Mouse (Mus musculus): Measurements from ENCODE around the gene Ntn3. TPM values are rescaled to one million over a fixed set of nuclear protein-coding genes. Genes with fewer than 3 reads are reported as not detected.

Gene Ntn3
- polyA plus RNA-seq, 1 experiment from 2014 or later = 5.8 TPM

DNA sequence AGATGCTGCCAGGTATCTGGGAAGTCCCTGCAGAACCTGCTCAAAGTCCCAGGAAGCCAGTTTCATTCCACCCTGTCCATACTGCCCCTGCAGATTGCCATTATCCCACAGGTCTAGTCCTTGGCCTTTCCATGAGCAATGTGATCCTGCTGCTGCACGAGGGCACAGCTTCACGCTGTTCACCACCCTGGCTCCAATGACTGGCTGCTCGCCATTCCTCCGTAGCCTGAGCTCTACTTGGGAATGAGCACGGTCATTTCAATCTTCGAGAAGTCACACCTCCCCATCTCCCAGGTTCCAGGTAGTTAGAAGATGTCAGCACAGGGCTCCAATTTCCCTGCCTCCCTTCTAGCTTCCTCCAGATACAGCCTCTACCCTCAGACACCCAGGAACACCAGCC, 52.2 kb downstream of the Ntn3 start:
- no peak overlapping the region for H3K4me3 ChIP-seq
- no peaks in the 10 kb centered on the region for H3K27me3 ChIP-seq
- peaks cover 10% of the 10 kb centered on the region; the same call in 1 of the 2 replicates for H3K36me3 ChIP-seq
- H3K4me2 ChIP-seq = no peak overlapping the region
- no peaks in the 10 kb centered on the region for H3K9me3 ChIP-seq
- 92% methylated on average over 6 of the region's 6 CpGs for WGBS
- H3K27ac ChIP-seq (replicated peaks) = no peak overlapping the region
- peaks cover 11% of the 10 kb centered on the region for H3K4me1 ChIP-seq (replicated peaks)
- no peak for ATAC-seq (ENCODE audit: low FRiP score, low read depth)
- H3K9ac ChIP-seq = no peak overlapping the region

DNA sequence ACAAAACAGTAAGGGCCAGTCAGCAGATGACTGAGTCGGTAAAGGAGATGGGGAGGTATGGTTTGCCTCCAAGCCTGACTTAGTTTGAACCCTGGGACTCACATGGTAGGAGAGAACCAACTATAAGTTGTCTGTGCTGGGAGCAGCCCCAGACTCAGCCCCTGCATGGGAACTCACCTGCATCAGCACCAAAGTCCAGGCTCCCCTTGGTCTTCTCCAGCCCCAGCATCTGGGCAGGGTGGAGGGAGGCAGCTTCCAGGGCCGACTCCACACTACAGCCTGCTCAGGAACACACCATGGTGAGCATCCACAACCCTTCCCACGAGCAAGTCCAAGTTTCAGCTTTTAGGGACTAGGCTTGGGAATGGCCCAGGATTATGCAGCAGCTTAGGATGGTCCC, 52.9 kb downstream of the Ntn3 start:
- H3K4me1 ChIP-seq (replicated peaks) = peaks cover 9% of the 10 kb centered on the region
- no peak overlapping the region for H3K27ac ChIP-seq (replicated peaks)
- no peak for ATAC-seq (ENCODE audit: low FRiP score, low read depth)
- H3K36me3 ChIP-seq = peaks cover 10% of the 10 kb centered on the region; the same call in 1 of the 2 replicates
- no peak overlapping the region for H3K4me2 ChIP-seq
- no peak overlapping the region for H3K4me3 ChIP-seq
- 81% methylated on average over 3 of the region's 3 CpGs for WGBS
- no peaks in the 10 kb centered on the region for H3K9me3 ChIP-seq
- H3K9ac ChIP-seq = no peak overlapping the region
- H3K27me3 ChIP-seq = no peaks in the 10 kb centered on the region

DNA sequence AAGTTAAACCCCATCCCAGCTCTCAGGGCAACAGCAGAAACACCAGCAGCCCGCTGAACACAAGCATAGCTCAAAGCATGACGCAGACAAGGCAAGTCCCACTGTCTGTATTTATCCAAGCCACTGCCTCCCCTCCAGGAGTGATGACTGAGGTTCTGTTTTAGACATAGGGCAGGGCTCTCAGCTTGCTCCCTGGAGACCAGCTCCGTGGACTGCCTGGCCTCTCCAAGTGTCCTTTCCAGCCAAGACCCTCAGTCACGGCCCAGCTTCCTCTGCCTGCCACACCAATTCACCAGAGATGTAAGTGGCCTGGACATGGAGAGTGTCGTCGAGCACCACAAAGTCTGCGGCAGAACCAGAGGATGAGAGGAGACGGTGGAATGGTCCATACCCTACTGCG, 53.6 kb downstream of the Ntn3 start:
- H3K4me2 ChIP-seq = no peak overlapping the region
- no peaks in the 10 kb centered on the region for H3K27me3 ChIP-seq
- no peak overlapping the region for H3K27ac ChIP-seq (replicated peaks)
- H3K9me3 ChIP-seq = no peaks in the 10 kb centered on the region
- H3K4me3 ChIP-seq = no peak overlapping the region
- 94% methylated on average over 9 of the region's 9 CpGs for WGBS
- no peak overlapping the region for H3K9ac ChIP-seq
- H3K36me3 ChIP-seq = peaks cover 10% of the 10 kb centered on the region; the same call in 1 of the 2 replicates
- peaks cover 9% of the 10 kb centered on the region for H3K4me1 ChIP-seq (replicated peaks)
- ATAC-seq (ENCODE audit: low FRiP score, low read depth) = no peak

DNA sequence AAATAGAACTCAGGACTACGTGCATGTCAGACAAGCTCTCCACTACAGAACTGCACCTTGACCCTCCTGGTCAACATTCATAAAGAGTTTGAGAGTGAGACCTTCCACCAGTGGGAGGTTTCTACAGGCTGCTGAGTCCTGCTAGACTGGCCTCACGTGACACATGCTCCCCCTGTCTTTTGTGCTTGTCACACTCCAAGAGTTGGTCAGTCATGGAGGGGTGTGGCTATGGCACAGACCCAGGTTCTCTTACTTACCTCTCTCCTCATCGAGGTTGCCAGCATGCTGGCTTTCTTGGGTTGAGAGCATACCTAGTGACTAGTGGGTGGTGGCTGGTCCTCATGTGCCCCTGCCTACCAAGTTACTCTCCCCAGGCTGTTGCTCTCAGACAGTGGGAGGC, 54.9 kb downstream of the Ntn3 start:
- Histone ChIP-seq H3K36me3 (peaks cover 10% of the 10 kb centered on the region; the same call in 1 of the 2 replicates), H3K27me3 (no peaks in the 10 kb centered on the region), H3K27ac (replicated peaks) (no peak overlapping the region), H3K4me2 (no peak overlapping the region), H3K4me1 (replicated peaks) (peaks cover 9% of the 10 kb centered on the region), H3K9me3 (no peaks in the 10 kb centered on the region), H3K4me3 (no peak overlapping the region), H3K9ac (no peak overlapping the region)
- ATAC-seq (ENCODE audit: low FRiP score, low read depth) = no peak
- WGBS = 82% methylated on average over 3 of the region's 3 CpGs

Small RNA genes within 50 kb of the gene (microRNA-seq; reads per million reads assigned to microRNA genes)
- 0.65 reads per million for gene Mir5134
- gene Mir6965 = not detected

Other genes with a start within 250 kb of the Ntn3 start
- 0.18 TPM in 1 of 2 replicates, not detected in the other for gene Prss30, start 229.0 kb downstream of the Ntn3 start, polyA plus RNA-seq (2015; fragmentation: Nextera tagmentation; extraction: Ambion mirVana)
- gene Prss22, start 211.4 kb downstream of the Ntn3 start, polyA plus RNA-seq (2015; fragmentation: Nextera tagmentation; extraction: Ambion mirVana) = not detected in 2 replicates
- 0.31 and 0.34 TPM in 2 replicates for gene Prss27, start 171.4 kb downstream of the Ntn3 start, polyA plus RNA-seq (2015; fragmentation: Nextera tagmentation; extraction: Ambion mirVana)
- gene Kctd5, start 136.0 kb downstream of the Ntn3 start, polyA plus RNA-seq (2015; fragmentation: Nextera tagmentation; extraction: Ambion mirVana) = 75.9 and 77.3 TPM in 2 replicates
- 63.8 and 64.4 TPM in 2 replicates for gene Pdpk1, start 58.6 kb downstream of the Ntn3 start, polyA plus RNA-seq (2015; fragmentation: Nextera tagmentation; extraction: Ambion mirVana)
- gene Amdhd2, start 45.8 kb downstream of the Ntn3 start, polyA plus RNA-seq (2015; fragmentation: Nextera tagmentation; extraction: Ambion mirVana) = 33.6 and 38.8 TPM in 2 replicates
- gene Atp6v0c, start 39.8 kb downstream of the Ntn3 start, polyA plus RNA-seq (2015; fragmentation: Nextera tagmentation; extraction: Ambion mirVana) = 1,386 and 1,520 TPM in 2 replicates
- 26.9 TPM in 2 replicates for gene Tbc1d24, start 4.0 kb downstream of the Ntn3 start, polyA plus RNA-seq (2015; fragmentation: Nextera tagmentation; extraction: Ambion mirVana)
- gene Tedc2, start 11.3 kb upstream of the Ntn3 start, polyA plus RNA-seq (2015; fragmentation: Nextera tagmentation; extraction: Ambion mirVana) = 10.2 and 12.6 TPM in 2 replicates
- gene Ccnf, start 42.0 kb upstream of the Ntn3 start, polyA plus RNA-seq (2015; fragmentation: Nextera tagmentation; extraction: Ambion mirVana) = 18.5 and 18.7 TPM in 2 replicates
- gene Abca17, start 141.5 kb upstream of the Ntn3 start, polyA plus RNA-seq (2015; fragmentation: Nextera tagmentation; extraction: Ambion mirVana) = 0.48 and 1.1 TPM in 2 replicates
- gene Abca3, start 142.4 kb upstream of the Ntn3 start, polyA plus RNA-seq (2015; fragmentation: Nextera tagmentation; extraction: Ambion mirVana) = 31.0 and 31.9 TPM in 2 replicates
- gene Rnps1, start 205.0 kb upstream of the Ntn3 start, polyA plus RNA-seq (2015; fragmentation: Nextera tagmentation; extraction: Ambion mirVana) = 301 and 335 TPM in 2 replicates
- gene Eci1, start 217.1 kb upstream of the Ntn3 start, polyA plus RNA-seq (2015; fragmentation: Nextera tagmentation; extraction: Ambion mirVana) = 48.0 and 51.5 TPM in 2 replicates
- 6.8 and 7.2 TPM in 2 replicates for gene Dnase1l2, start 233.6 kb upstream of the Ntn3 start, polyA plus RNA-seq (2015; fragmentation: Nextera tagmentation; extraction: Ambion mirVana)